9 mouse cellular contexts compared by ENCODE assay signal in the genomic region with DNA sequence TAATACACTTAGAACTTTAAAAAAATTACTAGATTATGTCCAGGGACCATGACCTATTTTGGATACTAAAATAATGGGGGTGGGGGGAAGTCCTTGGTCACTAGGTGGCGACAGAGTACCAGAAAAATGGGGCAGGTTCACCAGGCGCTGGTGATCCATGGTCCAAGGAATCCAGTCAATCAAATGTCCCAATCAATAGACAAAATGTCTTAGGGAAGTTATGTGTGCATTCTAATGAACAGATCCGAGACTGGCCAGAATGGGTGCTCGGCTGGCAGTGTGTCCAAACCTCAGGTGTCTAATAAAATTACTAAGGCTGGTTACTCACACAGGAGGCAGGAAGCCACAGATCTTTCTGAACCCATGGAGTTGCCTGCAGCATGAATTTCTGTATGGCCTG. TPM values are rescaled to one million over a fixed set of nuclear protein-coding genes. Genes with fewer than 3 reads are reported as not detected.
DNase-seq lines count a peak whose midpoint lies in the region; ATAC-seq and TF ChIP-seq lines count a peak whose summit lies in the region.
"Had no signal": no experiment of that assay in that cellular context is flagged by ENCODE, and none has a peak within 500 bp of the region (broad histone marks: within the 10 kb centered on the region; RNA-seq: fewer than 3 reads in every experiment).

No protein-coding gene starts in this region.

- WGBS in lung, adult 2 months: 20% methylated on average over 4 of the region's 4 CpGs

- H3K4me3 ChIP-seq in lung, adult 2 months (replicated peaks; ENCODE audit: extremely low read depth, low read depth, low read length): no peak overlapping the region

- H3K4me1 ChIP-seq in lung, adult 2 months (ENCODE audit: control insufficient read depth, insufficient read depth, low read length): no peaks in the 10 kb centered on the region

- no peak for TF ChIP-seq POLR2A in lung, adult 2 months (IDR thresholded peaks at IDR 0.05; ENCODE audit: borderline replicate concordance, extremely low read depth, low read depth, low read length)

- peak; percentile 72 for TF ChIP-seq CTCF in lung, adult 2 months (IDR thresholded peaks at IDR 0.05; ENCODE audit: insufficient read depth, low read length)

- peak; percentile 88 for ATAC-seq in common myeloid progenitor, adult 5-6 weeks (replicated peaks; ENCODE audit: low read depth, poor library complexity, severe bottlenecking)

- DNase-seq in cerebellum, postnatal 14 days: peak; percentile 60 to 80
- no peak for DNase-seq in cerebellum, adult 11 months
- DNase-seq in right cerebral cortex, adult 2 months (ENCODE audit: low spot score in 2 of 2): peak; percentile 32 to 33
- no peak for DNase-seq in right cerebral cortex, postnatal 36 days (ENCODE audit: low spot score in 2 of 2)
- peak; percentile 75 for DNase-seq in heart, postnatal 4 days
- DNase-seq in lung, adult 2 months: peak; percentile 36
- DNase-seq in right cerebral cortex, postnatal 14 days: peak; percentile 32

RNA-seq across cellular contexts. Expression of a gene that starts 49.7 kb away (rescaled TPM):
- total RNA-seq in common myeloid progenitor, adult 5-6 weeks (2017): not detected in 2 replicates
- total RNA-seq in heart, postnatal 4 days (2021): under 1 TPM; 0.14 to 0.36 TPM
- polyA plus RNA-seq in lung, adult 2 months (2012; rRNA removed): 4.5 and 7.1 TPM in 2 replicates

RNA-seq across cellular contexts. Expression of a gene that starts 59.0 kb away (rescaled TPM):
- 0.18 and 3.4 TPM in 2 replicates for total RNA-seq in common myeloid progenitor, adult 5-6 weeks (2017)
- under 1 TPM; 0.09 to 0.10 TPM for total RNA-seq in heart, postnatal 4 days (2021)
- polyA plus RNA-seq in lung, adult 2 months (2012; rRNA removed): 9.0 and 12.3 TPM in 2 replicates
- total RNA-seq: layer of hippocampus, adult 18-20 months had no signal

Comparison
In these comparisons a context has a peak if more than half of its experiments do, and no peak if none do; other contexts are left out.
1. DNase-seq: peak in cerebellum, postnatal 14 days (2 of 2), right cerebral cortex, adult 2 months (2 of 2), heart, postnatal 4 days (single experiment), lung, adult 2 months (single experiment) and right cerebral cortex, postnatal 14 days (single experiment); none in cerebellum, adult 11 months (single experiment) and right cerebral cortex, postnatal 36 days (0 of 2).